Mouse (Mus musculus): Measurements from ENCODE around the gene Pax8. TPM values are rescaled to one million over a fixed set of nuclear protein-coding genes. Genes with fewer than 3 reads are reported as not detected.

The Pax8 gene
- polyA plus RNA-seq, 1 experiment from 2014 or later: 50.0 TPM

DNA sequence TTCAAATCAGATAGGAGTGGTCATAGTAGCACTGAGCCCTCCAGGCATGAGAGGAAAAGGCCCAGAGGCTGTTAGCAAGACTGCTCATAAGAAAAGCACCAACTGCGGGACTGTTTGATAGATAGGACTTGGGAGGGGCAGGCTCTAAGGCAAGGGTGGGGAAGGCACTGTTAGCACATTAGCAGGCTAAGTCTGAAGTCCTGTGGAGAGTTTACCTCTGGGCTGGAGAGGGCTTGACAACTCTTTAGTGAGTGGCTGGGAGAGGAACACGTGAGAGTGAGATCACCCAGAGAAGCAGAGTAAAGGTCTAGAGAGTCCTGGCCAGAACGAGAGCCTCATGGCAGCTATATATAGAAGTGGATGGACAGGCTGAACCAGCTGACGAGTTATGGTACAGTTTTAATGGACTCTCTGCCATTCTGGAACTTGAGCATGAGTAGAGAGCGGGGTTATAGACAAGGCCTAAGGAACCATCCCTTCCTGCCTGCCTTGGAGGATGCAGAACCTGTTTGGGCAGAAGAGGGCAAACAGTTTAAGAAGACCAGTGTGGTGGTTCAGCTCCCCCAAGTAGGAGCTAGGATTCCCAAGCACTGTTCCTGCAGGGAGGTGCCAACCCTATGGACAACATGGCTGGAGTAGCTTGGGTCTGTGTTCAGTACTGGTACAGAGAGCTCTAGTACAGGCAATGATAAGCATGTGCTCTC, 96.5 kb downstream of the Pax8 start:
- no peak overlapping the region for H3K9ac ChIP-seq
- H3K27ac ChIP-seq: no peak overlapping the region
- H3K4me2 ChIP-seq (replicated peaks): no peak overlapping the region
- no peaks in the 10 kb centered on the region for H3K9me3 ChIP-seq
- WGBS: 80% methylated on average over 5 of the region's 5 CpGs
- H3K4me3 ChIP-seq: no peak overlapping the region
- no peaks in the 10 kb centered on the region for H3K36me3 ChIP-seq
- no peaks in the 10 kb centered on the region for H3K27me3 ChIP-seq (replicated peaks)
- no peaks in the 10 kb centered on the region for H3K4me1 ChIP-seq
- ATAC-seq (ENCODE audit: low FRiP score, low read depth): no peak

Other genes with a start within 250 kb of the Pax8 start
- gene Il1f5, start 198.6 kb downstream of the Pax8 start, polyA plus RNA-seq (2016; fragmentation: Nextera tagmentation; extraction: Ambion mirVana): not detected in 2 replicates
- gene Il1f10, start 184.4 kb downstream of the Pax8 start, polyA plus RNA-seq (2016; fragmentation: Nextera tagmentation; extraction: Ambion mirVana): not detected in 2 replicates
- gene Il1rn, start 138.7 kb downstream of the Pax8 start, polyA plus RNA-seq (2016; fragmentation: Nextera tagmentation; extraction: Ambion mirVana): 0.14 and 0.18 TPM in 2 replicates
- gene Psd4, start 108.0 kb downstream of the Pax8 start, polyA plus RNA-seq (2016; fragmentation: Nextera tagmentation; extraction: Ambion mirVana): 0.43 and 0.47 TPM in 2 replicates

Data from neural tube, embryonic 12.5 days (tissue).